Mouse (Mus musculus): ENCODE measurements at regions not wholly inside any gene's neighbourhood (a gene's known extent, or its start where the extent isn't known, plus 50 kb on each side); places are given as distances from the start of the nearest gene placed in this dataset.

GRCm38 (mm10) chr2:116201248-116202223 is 135.9 kb upstream of the Meis2 start:
- TF ChIP-seq POLR2A (IDR thresholded peaks at IDR 0.05; ENCODE audit: insufficient read depth, low read depth, low read length) (no peak), CTCF (IDR thresholded peaks at IDR 0.05; ENCODE audit: insufficient read depth, low read depth, low read length) (no peak)
